Mouse (Mus musculus) kidney, embryonic 16.5 days (tissue): Measurements from ENCODE around the gene Fam90a1b. TPM values are rescaled to one million over a fixed set of nuclear protein-coding genes. Genes with fewer than 3 reads are reported as not detected.

Experiments used
- microRNA-seq: library from miRNA; unstranded; fragments of <30 nt; microRNA quantifications from one replicate; pipeline ENCODE4, GENCODE M21; 2016
- polyA plus RNA-seq: library from polyadenylated mRNA; unstranded; fragments of >200 nt; fragmentation: Nextera tagmentation; extraction: Ambion mirVana; gene quantifications from 2 replicates; pipeline ENCODE4 v1.2.1, GENCODE M21; 2015

Fam90a1b gene
- polyA plus RNA-seq, 1 experiment from 2014 or later, result not detected

Small RNA genes within 50 kb of the gene (microRNA-seq; reads per million reads assigned to microRNA genes)
- gene Gm44477, result not detected

Other genes with a start within 250 kb of the Fam90a1b start
- gene Zfx, start 243.1 kb downstream of the Fam90a1b start, polyA plus RNA-seq, result 30.5 and 31.6 TPM in 2 replicates
- gene Eif2s3x, start 153.9 kb downstream of the Fam90a1b start, polyA plus RNA-seq, result 77.0 and 85.6 TPM in 2 replicates
- 7.0 and 8.6 TPM in 2 replicates for gene Klhl15, start 132.2 kb downstream of the Fam90a1b start, polyA plus RNA-seq
- gene Apoo, start 340 bp upstream of the Fam90a1b start, polyA plus RNA-seq, result 91.7 and 105 TPM in 2 replicates
- gene Maged1, start 175.4 kb upstream of the Fam90a1b start, polyA plus RNA-seq, result 634 and 648 TPM in 2 replicates